Mouse (Mus musculus): ENCODE measurements around the gene Tead3. TPM values are rescaled to one million over a fixed set of nuclear protein-coding genes. Genes with fewer than 3 reads are reported as not detected.
A peak's percentile ranks its signal among the peaks of the same experiment; 100 is the strongest.
"Not testable (repeated sequence)": the region's sequence is repeated elsewhere in the genome, so short reads cannot be mapped to it uniquely, and the experiment has no call there.

Tead3 gene
- total RNA-seq, 4 experiments from 2014 or later, result 2.3 to 4.0 (median 3.0) TPM

DNA sequence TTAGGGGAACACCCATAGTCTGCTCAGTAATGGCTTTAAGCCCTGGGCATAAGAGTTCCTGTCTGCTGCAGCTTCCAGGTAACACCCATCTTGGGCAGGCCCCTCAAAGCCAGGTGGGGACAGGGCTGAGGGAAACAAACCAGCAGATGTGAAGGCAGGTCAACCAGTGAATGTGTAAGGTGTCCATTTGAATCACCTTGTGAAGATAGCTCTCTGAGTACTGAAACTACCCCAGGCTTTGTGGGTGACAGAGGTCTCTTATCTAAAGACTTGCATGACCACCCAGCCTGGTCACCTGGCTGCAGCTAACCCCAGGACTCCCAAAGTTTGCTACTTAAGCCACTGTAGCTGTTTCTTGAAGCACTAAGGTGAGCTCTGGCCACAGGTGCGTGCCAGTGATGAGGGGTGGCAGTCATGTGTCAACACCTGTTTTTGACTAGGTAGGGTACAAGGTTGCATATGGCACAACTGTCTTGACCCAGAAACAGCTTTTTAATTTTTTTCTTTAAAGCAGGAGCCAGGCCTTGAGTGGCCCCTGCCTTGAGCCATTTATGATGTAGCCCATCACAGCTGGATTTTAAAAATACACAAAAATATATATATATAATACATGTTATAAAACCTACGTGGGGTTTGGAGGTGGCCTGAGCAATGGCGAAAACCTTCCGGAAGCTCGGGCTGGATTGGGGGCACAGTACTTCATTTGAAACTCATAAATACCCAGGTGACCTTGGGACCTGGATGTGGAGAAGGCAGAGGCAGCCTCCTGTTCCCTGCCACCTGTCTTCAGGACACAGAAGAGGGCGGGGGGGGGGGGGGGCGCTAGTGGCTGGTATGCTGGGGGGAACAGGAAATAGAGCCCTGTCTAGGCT is 19.1 kb downstream of the Tead3 start:
- DNase-seq (ENCODE audit: low spot score in 2 of 2), result no peak

DNA sequence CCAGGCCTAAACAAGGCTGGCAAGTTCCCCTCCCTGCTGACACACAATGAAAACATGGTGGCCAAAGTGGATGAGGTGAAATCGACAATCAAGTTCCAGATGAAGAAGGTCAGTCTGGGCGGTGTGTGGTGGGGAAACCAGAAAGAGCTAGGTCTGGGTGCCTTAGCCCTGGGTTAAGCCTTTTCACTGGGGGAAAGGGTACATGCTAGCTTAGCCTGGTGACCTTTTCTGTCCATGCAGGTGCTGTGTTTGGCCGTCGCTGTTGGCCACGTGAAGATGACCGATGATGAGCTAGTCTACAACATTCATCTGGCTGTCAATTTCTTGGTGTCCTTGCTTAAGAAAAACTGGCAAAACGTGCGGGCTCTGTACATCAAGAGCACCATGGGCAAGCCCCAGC is 20.0 kb downstream of the Tead3 start:
- DNase-seq (ENCODE audit: low spot score in 2 of 2), result not testable (repeated sequence)

DNA sequence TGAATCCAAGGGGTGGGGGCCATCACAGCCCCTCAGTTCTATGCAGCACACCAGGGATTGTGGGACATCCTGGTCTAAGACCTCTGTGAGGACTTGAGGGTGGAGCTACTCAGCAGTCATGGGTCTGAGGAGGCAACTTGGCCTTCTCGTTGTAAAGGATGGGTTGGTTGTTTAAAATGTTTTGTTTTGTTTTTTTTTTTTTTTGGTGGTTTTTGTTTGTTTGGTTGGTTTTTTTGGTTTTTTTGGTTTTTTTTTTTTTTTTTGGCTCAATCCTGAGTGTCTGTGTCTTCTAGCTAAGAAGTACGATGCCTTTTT is 20.4 kb downstream of the Tead3 start:
- DNase-seq (ENCODE audit: low spot score in 2 of 2), result no peak

DNA sequence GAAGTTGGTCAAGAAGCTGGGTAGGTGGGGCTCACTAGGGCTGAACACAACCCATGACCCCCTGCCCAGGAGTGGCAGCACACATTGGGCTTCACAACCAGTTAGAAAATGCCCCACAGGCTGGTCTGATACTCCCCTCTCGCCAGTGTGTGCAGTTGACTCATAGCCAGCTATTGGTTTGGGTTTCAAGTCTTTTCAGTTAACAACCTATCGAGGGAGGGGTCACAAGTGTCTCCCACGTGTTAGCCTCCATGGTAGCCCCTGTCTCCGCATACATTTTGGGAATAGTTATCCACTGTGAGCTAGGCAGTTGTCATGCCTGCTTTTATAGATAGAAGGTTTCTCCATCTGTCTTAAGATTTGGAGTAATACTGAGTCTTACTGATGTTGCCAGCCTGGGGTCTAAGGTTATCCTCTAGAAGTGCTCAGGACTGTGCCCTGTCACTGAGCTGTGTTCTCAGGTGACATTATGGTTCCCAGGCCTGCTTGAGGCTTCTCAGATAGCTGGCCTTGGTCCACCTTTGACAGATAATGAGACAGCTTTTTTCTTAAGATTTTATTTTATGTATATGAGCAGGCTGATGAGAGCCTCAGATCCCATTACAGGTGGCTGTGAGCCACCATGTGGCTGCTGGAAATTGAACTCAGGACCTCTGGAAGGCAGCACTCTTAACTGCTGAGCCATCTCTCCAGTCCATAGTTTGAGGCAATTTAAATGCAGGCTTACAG is 20.9 kb downstream of the Tead3 start:
- DNase-seq (ENCODE audit: low spot score in 2 of 2), result no peak

DNA sequence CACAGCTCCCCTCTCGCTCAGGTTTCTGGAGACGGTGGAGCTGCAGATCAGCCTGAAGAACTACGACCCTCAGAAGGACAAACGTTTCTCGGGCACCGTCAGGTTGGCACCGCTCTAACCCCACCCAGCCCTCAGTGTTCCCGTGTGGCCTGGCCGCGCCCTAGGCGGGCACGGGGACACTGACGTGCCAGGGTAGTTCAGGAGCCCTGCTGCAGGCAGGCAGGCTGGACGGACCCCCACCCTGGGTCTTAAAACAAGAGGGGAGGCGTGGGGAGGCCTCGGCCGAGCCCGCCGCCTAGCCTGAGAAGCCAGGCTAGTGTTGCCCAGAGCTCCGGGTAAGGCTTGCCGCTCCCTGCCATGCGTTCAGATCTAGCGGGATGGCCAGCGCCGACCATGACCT is 21.7 kb downstream of the Tead3 start:
- no peak for DNase-seq (ENCODE audit: low spot score in 2 of 2)

DNA sequence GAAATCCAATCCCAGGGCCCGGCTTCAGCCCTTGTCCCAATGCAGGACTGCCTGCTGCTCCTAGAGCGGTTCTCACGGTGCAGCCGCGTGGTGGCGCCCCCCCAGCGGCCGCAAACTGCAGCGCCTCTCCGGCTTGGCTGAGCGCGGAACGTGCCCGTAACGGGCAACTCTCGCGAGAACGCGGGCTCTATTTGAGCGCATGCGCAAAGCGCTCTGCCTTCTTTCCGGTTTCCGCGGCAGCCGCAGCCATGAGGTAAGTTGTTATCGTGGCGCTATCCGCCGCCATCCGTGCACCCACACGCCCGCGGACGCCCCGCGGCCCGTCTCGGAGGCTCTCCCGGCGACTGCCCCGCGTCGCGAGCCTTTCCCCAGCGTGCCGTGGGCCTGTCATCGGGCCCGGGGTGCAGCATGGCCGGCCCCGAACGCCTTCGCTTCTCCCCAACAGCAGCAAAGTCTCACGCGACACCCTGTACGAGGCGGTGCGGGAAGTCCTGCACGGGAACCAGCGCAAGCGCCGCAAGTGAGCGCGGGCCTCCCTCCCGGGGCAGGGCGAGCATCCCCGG is 22.2 kb downstream of the Tead3 start, which contains the start of gene Rpl10a:
Gene Rpl10a (plus strand): TSS at position 106 of the 563 bp plus-strand sequence.
- peak; percentile 93 to 94 for DNase-seq (ENCODE audit: low spot score in 2 of 2)

DNA sequence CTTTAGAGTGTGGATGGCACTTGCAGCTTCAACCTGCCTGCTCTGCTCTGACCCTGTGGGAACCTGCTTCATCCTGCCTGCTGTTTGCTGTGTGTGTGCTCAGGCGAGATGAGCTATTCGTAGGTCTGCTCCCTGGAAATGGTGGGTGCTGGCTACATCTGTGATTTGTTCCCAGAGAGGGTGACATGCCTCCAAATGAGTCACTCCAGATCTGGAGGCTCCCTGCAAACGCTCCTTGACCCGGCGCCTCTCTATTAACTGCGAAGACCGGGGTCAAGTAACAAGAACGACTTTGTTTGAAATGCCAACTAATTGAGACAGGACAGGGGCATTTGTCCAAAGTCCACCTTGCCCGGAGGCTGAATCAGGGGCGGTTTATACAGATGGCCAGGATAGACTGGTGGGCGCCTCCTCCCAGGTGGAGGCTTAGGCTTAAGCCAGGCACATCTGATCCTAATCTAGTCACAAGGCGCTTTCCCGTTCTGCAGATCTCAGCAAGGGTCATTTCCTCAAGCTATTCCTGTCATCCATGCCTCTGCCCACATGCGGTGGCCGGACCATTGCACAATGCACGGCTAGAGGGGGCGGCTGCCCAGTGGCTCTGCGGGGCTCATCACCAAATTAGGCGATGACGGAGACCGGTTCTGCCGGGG is 22.8 kb downstream of the Tead3 start:
- peak; percentile 34 to 51 for DNase-seq (ENCODE audit: low spot score in 2 of 2)

DNA sequence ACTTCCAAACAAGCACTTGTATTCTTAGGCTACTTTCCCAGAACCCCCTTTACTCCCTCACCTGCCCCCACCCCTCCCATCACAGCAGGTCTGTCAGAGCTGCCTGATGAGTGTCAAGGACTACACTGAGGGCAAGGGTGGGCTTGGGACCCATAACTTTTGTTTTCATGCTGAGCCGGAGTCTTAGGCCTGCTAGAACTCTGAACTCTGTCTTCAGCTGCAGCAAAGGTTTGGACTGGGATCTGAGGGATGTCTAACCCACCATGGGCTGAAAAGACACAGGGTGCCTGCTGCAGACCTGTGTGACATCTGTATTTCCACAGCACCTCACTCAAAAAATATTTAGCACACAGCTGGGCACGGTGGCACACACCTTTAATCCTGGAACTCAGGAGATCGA is 23.7 kb downstream of the Tead3 start:
- DNase-seq (ENCODE audit: low spot score in 2 of 2), result no peak

DNA sequence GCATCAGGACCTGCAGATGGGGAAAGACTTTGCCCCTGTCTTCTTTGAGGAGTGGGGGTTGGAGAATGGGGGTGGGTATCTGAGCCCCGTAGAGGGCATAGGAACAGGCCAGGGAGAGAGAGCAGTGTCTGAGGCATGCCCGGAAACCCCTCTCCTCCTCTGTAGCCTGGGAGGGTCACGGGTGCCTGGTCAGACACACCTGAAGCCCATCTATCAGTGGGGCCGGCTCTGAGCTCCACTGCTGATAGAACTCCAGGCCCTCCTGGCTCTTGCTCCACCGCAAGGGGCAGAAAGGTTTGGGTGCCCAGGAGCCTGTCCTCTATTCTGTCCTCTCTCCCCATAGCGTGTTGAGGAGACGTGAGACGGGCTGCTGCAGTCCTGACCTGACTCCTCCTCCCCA is 24.9 kb downstream of the Tead3 start:
- DNase-seq (ENCODE audit: low spot score in 2 of 2), result no peak

DNA sequence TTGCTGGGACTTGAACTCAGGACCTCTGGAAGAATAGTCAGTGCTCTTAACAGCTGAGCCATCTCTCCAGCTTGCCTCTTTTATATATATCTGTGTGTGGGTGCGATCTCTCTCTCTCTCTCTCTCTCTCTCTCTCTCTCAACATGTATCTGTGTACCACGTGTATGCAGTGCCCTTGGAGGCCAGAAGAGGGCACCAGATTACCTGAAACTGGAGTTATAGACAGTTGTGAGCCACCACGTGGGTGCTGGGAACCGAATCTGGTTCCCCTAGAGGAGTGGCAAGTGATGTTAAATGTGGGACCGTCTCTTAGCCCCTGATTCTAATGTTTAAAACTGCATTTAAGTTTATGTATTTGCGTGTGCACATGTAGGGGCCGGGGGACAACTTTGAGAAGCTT is 26.2 kb downstream of the Tead3 start:
- DNase-seq (ENCODE audit: low spot score in 2 of 2), result not testable (repeated sequence)

DNA sequence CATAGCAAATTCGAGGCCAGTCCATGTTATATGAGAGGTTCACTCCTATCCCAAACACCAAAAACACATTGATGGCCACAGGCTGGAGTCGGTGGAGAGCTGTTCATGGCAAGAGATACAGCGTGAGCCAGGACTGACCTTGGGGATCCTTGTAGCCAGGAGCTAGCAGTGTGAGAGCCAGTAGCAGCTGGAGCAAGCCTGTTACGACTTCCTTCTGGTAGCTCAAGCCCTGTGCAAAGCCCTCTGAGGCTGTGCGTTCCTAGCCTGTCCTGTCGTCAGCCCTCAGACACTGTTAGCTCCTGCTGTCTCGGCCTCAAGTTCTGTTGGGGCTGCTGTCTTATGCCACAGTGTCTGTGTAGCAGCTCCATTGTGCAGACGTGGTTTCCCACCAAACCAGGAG is 26.8 kb downstream of the Tead3 start:
- no peak for DNase-seq (ENCODE audit: low spot score in 2 of 2)

DNA sequence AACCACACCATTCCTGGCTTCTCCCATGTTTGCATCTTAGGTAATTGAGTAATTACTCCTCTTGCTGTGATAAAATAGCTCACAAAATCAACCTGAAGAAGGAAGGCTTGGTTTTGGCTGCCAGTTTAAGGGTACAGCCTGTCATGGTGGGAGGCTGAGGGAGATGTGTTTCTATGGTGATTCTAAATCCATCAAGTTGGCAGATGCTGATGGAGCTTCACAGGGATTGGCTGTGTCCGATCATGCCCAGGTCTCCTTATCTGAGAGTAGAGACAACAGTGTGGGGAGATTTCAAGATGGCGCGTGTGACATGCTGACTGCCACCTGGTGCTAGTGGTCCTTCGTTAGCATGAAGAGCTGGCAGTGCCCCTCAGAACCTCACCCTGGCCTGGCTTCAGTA is 28.9 kb downstream of the Tead3 start:
- no peak for DNase-seq (ENCODE audit: low spot score in 2 of 2)

DNA sequence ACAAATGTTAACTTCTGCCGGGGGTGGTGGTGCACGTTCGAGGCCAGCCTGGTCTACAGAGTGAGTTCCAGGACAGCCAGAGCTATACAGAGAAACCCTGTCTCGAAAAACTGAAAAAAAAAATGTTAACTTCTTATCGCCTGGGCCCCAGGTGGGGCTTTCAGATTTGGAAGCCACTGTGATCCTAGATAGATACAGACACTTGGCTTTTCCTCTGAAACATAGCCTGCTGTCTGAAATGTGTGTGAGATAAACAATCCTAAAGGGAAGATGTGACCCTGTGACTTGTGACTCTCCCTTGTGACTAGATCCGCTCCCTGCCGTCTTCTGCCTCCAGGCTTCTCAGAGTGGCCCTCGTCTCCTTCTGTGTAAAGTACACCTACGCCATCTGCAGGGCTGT is 32.9 kb downstream of the Tead3 start:
- no peak for DNase-seq (ENCODE audit: low spot score in 2 of 2)

DNA sequence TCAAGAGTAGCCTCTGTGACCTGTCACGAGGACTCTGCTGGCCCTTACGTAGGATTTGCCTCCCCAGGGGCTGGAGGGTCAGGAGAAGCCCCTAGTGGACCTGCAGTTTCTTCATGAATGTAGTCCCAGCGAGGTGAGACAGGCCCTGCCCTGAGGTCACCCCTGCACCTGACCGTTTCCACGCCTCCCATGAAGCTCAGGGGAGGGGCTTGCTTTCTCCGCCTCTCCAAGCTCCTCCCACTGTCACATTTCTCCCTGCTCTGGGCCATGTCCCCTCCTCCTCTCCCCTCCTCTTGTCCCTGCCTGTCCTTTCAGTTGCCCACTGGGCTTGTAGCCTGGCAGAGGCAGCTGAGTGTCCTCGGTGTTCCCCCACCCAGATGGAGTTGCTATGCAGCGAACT is 33.5 kb downstream of the Tead3 start:
- no peak for DNase-seq (ENCODE audit: low spot score in 2 of 2)

DNA sequence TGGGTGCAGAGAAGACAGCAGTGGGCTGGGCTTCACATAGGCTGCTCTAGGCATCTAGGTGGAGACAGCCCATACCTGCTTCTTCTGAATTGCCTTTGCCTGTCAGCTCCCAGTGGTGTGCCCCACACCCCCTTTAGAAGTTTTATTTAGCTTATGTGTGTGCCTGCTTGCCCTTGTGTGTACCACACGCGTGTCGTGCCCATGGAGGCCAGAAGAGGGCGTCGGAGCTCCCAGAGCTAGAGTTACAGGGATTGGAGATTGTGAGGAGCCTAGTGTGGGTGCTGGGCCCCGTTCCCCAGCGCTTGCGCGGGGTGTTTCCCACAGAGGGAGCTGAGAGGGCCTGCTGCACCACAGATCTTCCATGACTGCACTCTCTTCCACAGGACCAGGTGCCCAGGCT is 34.1 kb downstream of the Tead3 start:
- no peak for DNase-seq (ENCODE audit: low spot score in 2 of 2)

DNA sequence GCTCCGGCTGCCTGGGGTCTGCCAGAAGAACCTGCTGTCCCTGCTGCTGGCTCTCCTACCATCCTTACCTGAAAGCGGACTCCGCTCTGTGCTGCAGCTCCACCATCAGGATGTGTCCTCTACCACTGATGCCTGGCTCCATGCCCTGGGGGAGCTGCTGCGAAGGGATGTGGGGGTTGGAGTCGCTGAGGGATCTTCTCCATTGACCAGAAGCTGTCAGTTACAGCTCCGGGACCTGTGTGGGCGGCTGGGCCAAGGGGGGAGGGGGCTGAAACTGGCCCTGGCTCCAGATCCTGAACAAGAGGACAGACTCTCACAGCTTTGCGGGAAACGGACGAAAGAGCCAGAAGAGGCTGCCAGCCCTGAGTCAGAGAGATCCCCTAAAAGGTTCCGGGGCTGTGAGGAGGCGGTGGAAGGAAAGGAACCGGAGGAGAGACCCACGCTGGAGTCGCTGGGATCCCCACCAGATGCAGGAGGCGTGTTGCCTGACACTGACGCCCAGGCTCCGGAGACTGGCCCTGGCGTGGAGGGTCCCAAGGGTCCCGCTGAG is 34.9 kb downstream of the Tead3 start:
- DNase-seq (ENCODE audit: low spot score in 2 of 2), result no peak

DNA sequence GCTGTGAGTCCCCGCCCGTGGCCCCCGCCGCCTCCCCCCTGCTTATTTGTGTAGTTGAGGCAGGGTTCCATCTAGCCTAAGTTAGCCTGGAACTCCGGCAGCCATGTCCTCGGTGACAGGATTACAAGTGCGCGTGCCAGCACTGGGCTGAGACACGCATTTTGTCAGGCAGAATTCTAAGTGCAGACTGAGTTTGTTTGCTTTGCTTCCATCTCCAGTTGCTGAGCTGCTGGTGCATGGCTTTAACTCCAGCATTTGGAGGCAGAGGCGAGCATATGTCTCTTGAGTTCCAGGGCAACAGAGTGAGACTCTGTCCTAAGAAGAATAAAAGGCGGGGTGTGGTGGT is 36.8 kb downstream of the Tead3 start:
- no peak for DNase-seq (ENCODE audit: low spot score in 2 of 2)

DNA sequence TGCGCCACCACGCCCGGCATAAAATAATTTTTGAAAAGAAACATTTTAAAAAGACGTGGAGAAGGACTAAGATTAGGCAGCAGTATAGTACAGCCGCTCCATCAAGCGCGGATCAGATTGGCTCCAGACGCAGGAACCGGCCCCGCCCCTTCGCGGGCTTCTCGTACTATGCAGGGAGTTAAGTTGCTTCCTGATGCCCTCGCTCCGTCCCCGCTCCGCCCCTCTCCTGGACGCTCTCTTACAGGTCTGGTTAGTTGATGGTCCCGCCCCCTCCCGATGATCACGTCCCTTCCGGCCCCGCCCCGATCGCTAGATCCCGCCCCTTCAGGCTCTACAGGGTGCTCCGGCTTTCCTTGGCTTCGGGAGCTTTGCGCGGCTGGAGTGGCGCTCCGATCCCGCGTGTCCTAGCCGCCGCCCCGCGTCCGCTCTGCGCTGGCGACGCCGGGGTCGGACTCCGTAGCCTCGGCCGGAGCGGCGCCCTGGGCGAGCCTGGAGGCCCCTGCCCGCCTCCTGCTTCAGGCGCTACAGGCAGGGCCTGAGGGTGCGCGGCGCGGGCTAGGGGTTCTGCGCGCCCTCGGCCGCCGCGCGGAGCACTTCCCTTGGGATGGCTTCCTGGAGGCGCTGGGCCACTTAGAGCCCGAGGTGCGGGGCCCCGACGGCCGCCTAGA is 37.3 kb downstream of the Tead3 start, which contains the start of gene Fance:
Gene Fance (plus strand): TSS at position 308 of the 668 bp plus-strand sequence.
- peak; percentile 72 to 96 for DNase-seq (ENCODE audit: low spot score in 2 of 2)

DNA sequence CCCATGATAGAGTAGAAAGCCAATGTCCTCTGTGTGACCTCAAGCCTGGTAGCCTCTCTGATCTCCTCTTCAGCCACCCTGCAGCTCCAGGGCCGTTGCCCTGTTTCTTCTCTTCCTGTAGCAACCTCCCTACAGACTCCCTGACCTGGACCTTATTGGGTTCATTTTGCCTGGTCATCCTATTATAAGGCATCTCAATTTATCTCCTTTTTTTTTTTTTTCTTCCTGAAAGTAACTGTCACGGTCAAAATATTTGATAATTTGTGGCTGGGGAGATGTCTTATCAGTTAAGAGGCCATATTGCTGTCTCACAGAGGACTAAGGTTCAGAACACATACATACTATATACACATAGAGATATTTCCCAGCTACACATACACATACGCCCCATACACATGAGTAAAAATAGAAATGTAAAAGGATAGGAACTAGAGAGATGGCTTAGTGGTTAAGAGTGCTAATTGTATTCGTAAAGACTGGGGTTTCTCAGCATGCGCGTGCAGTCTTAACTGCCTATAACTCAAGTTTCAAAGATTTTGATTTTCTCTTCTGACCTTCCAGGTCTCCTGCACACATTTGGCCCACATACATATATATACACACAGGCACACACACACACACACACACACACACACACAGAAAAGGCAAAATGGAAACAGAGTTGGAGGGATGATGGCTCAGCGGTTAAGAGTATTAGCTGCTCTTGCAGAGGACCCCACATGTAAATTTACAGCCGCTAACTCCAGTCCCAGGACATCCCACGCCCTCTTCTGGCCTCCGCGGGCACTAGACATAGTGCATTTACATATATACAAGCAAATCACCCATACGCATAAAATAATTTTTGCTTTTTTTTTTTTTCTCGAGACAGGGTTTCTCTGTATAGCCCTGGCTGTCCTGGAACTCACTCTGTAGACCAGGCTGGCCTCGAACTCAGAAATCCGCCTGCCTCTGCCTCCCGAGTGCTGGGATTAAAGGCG is 38.1 kb downstream of the Tead3 start:
- no peak for DNase-seq (ENCODE audit: low spot score in 2 of 2)
